9 mouse cellular contexts compared by ENCODE assay signal in genomic region chr11:98298484-98299205, GRCm38 (mm10). TPM values are rescaled to one million over a fixed set of nuclear protein-coding genes. Genes with fewer than 3 reads are reported as not detected.
DNase-seq lines count a peak whose midpoint lies in the region; ATAC-seq and TF ChIP-seq lines count a peak whose summit lies in the region.
"Had no signal": no experiment of that assay in that cellular context is flagged by ENCODE, and none has a peak within 500 bp of the region (broad histone marks: within the 10 kb centered on the region; RNA-seq: fewer than 3 reads in every experiment).

No protein-coding gene starts in this region.

- no peak overlapping the region for H3K4me2 ChIP-seq in forebrain, embryonic 14.5 days (ENCODE audit: low read length)
- no peak overlapping the region for H3K4me2 ChIP-seq in forebrain, postnatal 0 days (ENCODE audit: low read depth)
- no peak overlapping the region for H3K4me2 ChIP-seq in heart, embryonic 12.5 days

- H3K36me3 ChIP-seq in forebrain, embryonic 14.5 days (ENCODE audit: control insufficient read depth, insufficient read depth, low read length) = no peaks in the 10 kb centered on the region
- H3K36me3 ChIP-seq in forebrain, postnatal 0 days (ENCODE audit: insufficient read depth) = no peaks in the 10 kb centered on the region
- no peaks in the 10 kb centered on the region for H3K36me3 ChIP-seq in ES-Bruce4 (ENCODE audit: control insufficient read depth, insufficient read depth, low read length, poor library complexity, severe bottlenecking)
- no peaks in the 10 kb centered on the region for H3K36me3 ChIP-seq in heart, embryonic 12.5 days

- no peaks in the 10 kb centered on the region for H3K9me3 ChIP-seq in forebrain, embryonic 14.5 days (replicated peaks; ENCODE audit: control insufficient read depth, low read length)
- H3K9me3 ChIP-seq in forebrain, postnatal 0 days (ENCODE audit: low read length) = no peaks in the 10 kb centered on the region
- H3K9me3 ChIP-seq in ES-Bruce4 (replicated peaks; ENCODE audit: control insufficient read depth, insufficient read depth, low read length, poor library complexity, severe bottlenecking) = no peaks in the 10 kb centered on the region
- no peaks in the 10 kb centered on the region for H3K9me3 ChIP-seq in heart, embryonic 12.5 days (replicated peaks)

- H3K27me3 ChIP-seq in forebrain, embryonic 14.5 days (replicated peaks; ENCODE audit: control insufficient read depth, insufficient read depth, low read length) = no peaks in the 10 kb centered on the region
- H3K27me3 ChIP-seq in forebrain, postnatal 0 days (ENCODE audit: insufficient read depth, low read length) = no peaks in the 10 kb centered on the region
- no peaks in the 10 kb centered on the region for H3K27me3 ChIP-seq in ES-Bruce4 (ENCODE audit: control insufficient read depth, insufficient read depth, low read length, poor library complexity, severe bottlenecking)
- peaks cover 55% of the 10 kb centered on the region for H3K27me3 ChIP-seq in heart, embryonic 12.5 days (replicated peaks)

- no peak for TF ChIP-seq CTCF in forebrain, postnatal 0 days (IDR thresholded peaks at IDR 0.05; ENCODE audit: low read depth)
- no peak for TF ChIP-seq CTCF in ES-Bruce4 (IDR thresholded peaks at IDR 0.05; ENCODE audit: low read depth, low read length)

- H3K4me1 ChIP-seq in forebrain, embryonic 14.5 days (ENCODE audit: control insufficient read depth, insufficient read depth, low read length) = peaks cover 30% of the 10 kb centered on the region
- H3K4me1 ChIP-seq in forebrain, postnatal 0 days (ENCODE audit: insufficient read depth) = peaks cover 14% of the 10 kb centered on the region
- peaks cover 2% of the 10 kb centered on the region for H3K4me1 ChIP-seq in ES-Bruce4 (ENCODE audit: control insufficient read depth, insufficient read depth, low read length)
- H3K4me1 ChIP-seq in heart, embryonic 12.5 days (replicated peaks) = peaks cover 25% of the 10 kb centered on the region

- TF ChIP-seq POLR2A in ES-Bruce4 (IDR thresholded peaks at IDR 0.05; ENCODE audit: insufficient read depth, low read length) = no peak

- peak overlapping the region; percentile 47; the same call in 1 of the 2 replicates for H3K9ac ChIP-seq in forebrain, embryonic 14.5 days (ENCODE audit: low read length)
- no peak overlapping the region for H3K9ac ChIP-seq in forebrain, postnatal 0 days
- H3K9ac ChIP-seq in ES-Bruce4 (ENCODE audit: low read depth, poor library complexity, severe bottlenecking) = no peak overlapping the region
- 0 out of 2 replicates have a peak overlapping the region, but pooled peaks have one; percentile 46 for H3K9ac ChIP-seq in heart, embryonic 12.5 days

- no peak overlapping the region for H3K4me3 ChIP-seq in forebrain, embryonic 14.5 days (ENCODE audit: low read depth, low read length)
- H3K4me3 ChIP-seq in forebrain, postnatal 0 days (ENCODE audit: low read depth, low read length) = no peak overlapping the region
- H3K4me3 ChIP-seq in ES-Bruce4 (ENCODE audit: low read depth, low read length) = no peak overlapping the region
- H3K4me3 ChIP-seq in heart, embryonic 12.5 days = no peak overlapping the region

- intact Hi-C loops in left cerebral cortex, postnatal 25 days (cut with DNase I) = no loop called here
- intact Hi-C loops in left cerebral cortex, postnatal 4 days (cut with DNase I) = no loop called here

- ATAC-seq in forebrain, embryonic 14.5 days = no peak
- no peak for ATAC-seq in forebrain, postnatal 0 days
- no peak for ATAC-seq in heart, embryonic 12.5 days (ENCODE audit: insufficient number of reproducible peaks, low FRiP score)

- peak; percentile 67; the same call in 1 of the 2 replicates for TF ChIP-seq EP300 in ES-Bruce4 (IDR thresholded peaks at IDR 0.05; ENCODE audit: insufficient read depth, low read depth, low read length)

- WGBS in forebrain, embryonic 14.5 days = 3% methylated on average over 10 of the region's 10 CpGs
- WGBS in forebrain, postnatal 0 days = 4% methylated on average over 10 of the region's 10 CpGs
- whole genome bisulfite sequencing in heart, embryonic 12.5 days = 31% methylated on average over 10 of the region's 10 CpGs

- H3K27ac ChIP-seq in forebrain, embryonic 14.5 days (ENCODE audit: low read depth, low read length) = no peak overlapping the region
- no peak overlapping the region for H3K27ac ChIP-seq in forebrain, postnatal 0 days (ENCODE audit: low read depth, low read length)
- 0 out of 2 replicates have a peak overlapping the region, but pooled peaks have one; percentile 17 for H3K27ac ChIP-seq in ES-Bruce4 (ENCODE audit: insufficient read depth, low read length)
- no peak overlapping the region for H3K27ac ChIP-seq in heart, embryonic 12.5 days (ENCODE audit: poor library complexity, severe bottlenecking)

- DNase-seq in forebrain, embryonic 14.5 days (ENCODE audit: low spot score) = no peak
- DNase-seq in forebrain, postnatal 0 days = no peak
- DNase-seq in kidney, postnatal 25 days = peak; percentile 57 to 68
- no peak for DNase-seq in left cerebral cortex, postnatal 25 days (ENCODE audit: low spot score in 2 of 2)
- no peak for DNase-seq in urinary bladder, postnatal 14 days (ENCODE audit: low spot score)
- DNase-seq in left cerebral cortex, postnatal 4 days = no peak

RNA-seq across cellular contexts. Expression of gene Neurod2, which starts 30.8 kb away (rescaled TPM):
- 64.1 and 90.9 TPM in 2 replicates for polyA plus RNA-seq in forebrain, embryonic 14.5 days (2014; fragmentation: Nextera tagmentation; extraction: Ambion mirVana)
- total RNA-seq in forebrain, postnatal 0 days (2014; rRNA removed) = 133 and 140 TPM in 2 replicates
- polyA plus RNA-seq in forebrain, postnatal 0 days (2015; fragmentation: Nextera tagmentation; extraction: Ambion mirVana) = 74.9 and 77.3 TPM in 2 replicates
- not detected in 2 replicates for polyA plus RNA-seq in ES-Bruce4 (2011; ENCODE audit: insufficient read depth, insufficient read length, low read depth, missing spikeins)
- polyA plus RNA-seq in heart, embryonic 12.5 days (2016; fragmentation: Nextera tagmentation; extraction: Ambion mirVana) = not detected in 2 replicates
- 10 to 100 TPM; 57.3 to 64.3 TPM for total RNA-seq in left cerebral cortex, postnatal 25 days (2021)
- total RNA-seq in left cerebral cortex, postnatal 4 days (2021) = 100 to 1,000 TPM; 125 to 133 TPM
- polyA plus RNA-seq: limb, embryonic 11.5 days had no signal

RNA-seq across cellular contexts. Expression of gene Ppp1r1b, which starts 49.6 kb away (rescaled TPM):
- 33.1 and 42.2 TPM in 2 replicates for polyA plus RNA-seq in forebrain, embryonic 14.5 days (2014; fragmentation: Nextera tagmentation; extraction: Ambion mirVana)
- total RNA-seq in forebrain, postnatal 0 days (2014; rRNA removed) = 19.4 and 32.5 TPM in 2 replicates
- 91.4 and 121 TPM in 2 replicates for polyA plus RNA-seq in forebrain, postnatal 0 days (2015; fragmentation: Nextera tagmentation; extraction: Ambion mirVana)
- 1.1 and 1.5 TPM in 2 replicates for polyA plus RNA-seq in ES-Bruce4 (2011; ENCODE audit: insufficient read depth, insufficient read length, low read depth, missing spikeins)
- 30.4 and 32.2 TPM in 2 replicates for polyA plus RNA-seq in heart, embryonic 12.5 days (2016; fragmentation: Nextera tagmentation; extraction: Ambion mirVana)
- total RNA-seq in left cerebral cortex, postnatal 25 days (2021) = 100 to 1,000 TPM; 141 to 380 TPM
- 10 to 100 TPM; 52.3 to 53.4 TPM for total RNA-seq in left cerebral cortex, postnatal 4 days (2021)

RNA-seq across cellular contexts. Expression of gene Stard3, which starts 59.5 kb away (rescaled TPM):
- 43.8 and 46.6 TPM in 2 replicates for polyA plus RNA-seq in forebrain, embryonic 14.5 days (2014; fragmentation: Nextera tagmentation; extraction: Ambion mirVana)
- total RNA-seq in forebrain, postnatal 0 days (2014; rRNA removed) = 36.2 and 39.4 TPM in 2 replicates
- 31.6 and 32.2 TPM in 2 replicates for polyA plus RNA-seq in forebrain, postnatal 0 days (2015; fragmentation: Nextera tagmentation; extraction: Ambion mirVana)
- 12.2 and 16.8 TPM in 2 replicates for polyA plus RNA-seq in ES-Bruce4 (2011; ENCODE audit: insufficient read depth, insufficient read length, low read depth, missing spikeins)
- polyA plus RNA-seq in heart, embryonic 12.5 days (2016; fragmentation: Nextera tagmentation; extraction: Ambion mirVana) = 45.2 and 47.6 TPM in 2 replicates
- 10 to 100 TPM; 34.1 to 36.8 TPM for total RNA-seq in left cerebral cortex, postnatal 25 days (2021)
- total RNA-seq in left cerebral cortex, postnatal 4 days (2021) = 10 to 100 TPM; 21.3 to 26.0 TPM

Comparison
In these comparisons a context has a peak if more than half of its experiments do, and no peak if none do; other contexts are left out.
1. H3K9ac ChIP-seq: peak in forebrain, embryonic 14.5 days (single experiment) and heart, embryonic 12.5 days (single experiment); none in forebrain, postnatal 0 days (single experiment) and ES-Bruce4 (single experiment).
2. DNase-seq: peak in kidney, postnatal 25 days (2 of 2); none in forebrain, embryonic 14.5 days (single experiment), forebrain, postnatal 0 days (single experiment), left cerebral cortex, postnatal 25 days (0 of 2), urinary bladder, postnatal 14 days (single experiment) and left cerebral cortex, postnatal 4 days (single experiment).
3. RNA of gene Neurod2, which starts 30.8 kb away (polyA plus RNA-seq): 74.9 to 77.3 TPM in forebrain, postnatal 0 days and 64.1 to 90.9 TPM in forebrain, embryonic 14.5 days; not detected in ES-Bruce4 and not detected in heart, embryonic 12.5 days; every median in the first group is over 10 times any median in the second.
4. RNA of gene Ppp1r1b, which starts 49.6 kb away (polyA plus RNA-seq): 91.4 to 121 TPM in forebrain, postnatal 0 days, 33.1 to 42.2 TPM in forebrain, embryonic 14.5 days and 30.4 to 32.2 TPM in heart, embryonic 12.5 days; 1.1 to 1.5 TPM in ES-Bruce4; every median in the first group is over 10 times any median in the second.